Mouse (Mus musculus) spleen, adult 12 weeks (tissue): ENCODE measurements at regions not wholly inside any gene's neighbourhood (a gene's known extent, or its start where the extent isn't known, plus 50 kb on each side); places are given as distances from the start of the nearest gene placed in this dataset.
"Not testable (repeated sequence)": the region's sequence is repeated elsewhere in the genome, so short reads cannot be mapped to it uniquely, and the experiment has no call there.

ENCODE experiments used
- DNase-seq: peaks from one replicate; pipeline ENCODE4 v3.0.0; 2022; ENCODE audit warnings: low spot score

- DNase-seq = no peak
Measured at GRCm38 (mm10) chr14:102171775-102172174, 442.0 kb downstream of the Lmo7 start.

DNA sequence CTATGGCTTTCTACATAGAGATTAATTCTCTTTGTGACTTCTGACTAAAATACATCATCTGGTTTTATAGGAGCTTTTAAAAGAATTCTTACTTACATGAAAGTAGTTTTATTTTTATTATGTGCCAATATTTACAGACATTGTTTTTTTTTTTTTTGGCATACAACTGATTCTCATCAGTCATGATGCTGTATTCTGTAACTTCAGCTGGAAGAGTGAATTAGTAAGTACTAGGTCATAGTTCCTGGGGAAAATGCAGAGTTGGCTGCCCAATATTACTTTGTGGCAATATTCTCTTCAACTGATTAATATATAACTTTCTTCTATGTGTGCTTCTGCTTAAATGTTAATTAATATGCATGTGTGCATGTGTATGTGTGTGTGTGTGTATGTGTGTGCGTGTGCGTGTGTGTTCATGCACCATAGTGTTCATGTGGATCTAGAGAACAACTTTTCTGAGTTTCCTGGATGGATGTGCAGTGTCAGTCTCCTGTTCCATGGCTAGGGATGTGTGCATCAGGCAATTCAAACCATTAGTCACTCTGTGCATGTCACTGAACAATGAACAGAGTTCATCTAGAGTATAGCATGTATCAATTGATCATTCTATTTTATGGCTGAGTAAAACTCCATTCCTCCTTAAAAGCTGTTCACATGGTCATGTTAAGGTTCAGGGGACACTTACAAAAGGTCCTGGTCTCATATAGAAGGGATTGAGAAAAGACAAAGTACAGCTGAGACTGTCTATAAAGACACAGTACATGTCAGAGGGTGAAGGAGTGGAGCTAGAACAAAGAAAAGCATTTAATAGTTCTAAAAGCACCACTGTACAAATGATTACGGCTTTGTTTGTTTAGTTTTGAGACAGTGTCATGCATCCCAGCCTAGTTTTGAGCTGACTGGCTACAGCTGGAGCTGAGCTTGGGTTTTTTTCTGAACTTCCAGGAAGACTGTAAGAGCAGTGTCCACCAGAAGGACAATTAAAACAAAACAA, 431.8 kb downstream of the Lmo7 start:
- DNase-seq = no peak

DNA sequence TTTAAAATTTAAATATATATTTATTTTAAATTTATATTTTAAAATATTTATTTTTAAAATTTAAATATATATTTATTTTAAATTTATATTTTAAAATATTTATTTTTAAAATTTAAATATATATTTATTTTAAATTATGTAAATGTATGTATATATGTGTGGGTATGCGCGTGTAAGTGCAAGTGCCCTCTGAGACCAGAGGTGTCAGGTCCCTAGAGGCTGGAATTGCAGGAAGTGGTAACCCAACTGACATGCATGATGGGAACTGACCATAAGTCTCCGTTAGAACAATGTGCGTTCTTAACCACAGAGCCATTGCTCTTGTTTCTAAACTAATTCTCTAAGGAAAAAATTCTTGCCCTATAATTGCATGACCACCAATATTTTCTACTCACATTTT, 420.7 kb downstream of the Lmo7 start:
- DNase-seq = not testable (repeated sequence)

GRCm38 (mm10) chr14:102142720-102143119, 413.0 kb downstream of the Lmo7 start:
- no peak for DNase-seq

- no peak for DNase-seq
Measured at GRCm38 (mm10) chr14:102138936-102139335, 409.2 kb downstream of the Lmo7 start.

- no peak for DNase-seq
Measured at GRCm38 (mm10) chr14:102118166-102118565, 388.4 kb downstream of the Lmo7 start.

DNA sequence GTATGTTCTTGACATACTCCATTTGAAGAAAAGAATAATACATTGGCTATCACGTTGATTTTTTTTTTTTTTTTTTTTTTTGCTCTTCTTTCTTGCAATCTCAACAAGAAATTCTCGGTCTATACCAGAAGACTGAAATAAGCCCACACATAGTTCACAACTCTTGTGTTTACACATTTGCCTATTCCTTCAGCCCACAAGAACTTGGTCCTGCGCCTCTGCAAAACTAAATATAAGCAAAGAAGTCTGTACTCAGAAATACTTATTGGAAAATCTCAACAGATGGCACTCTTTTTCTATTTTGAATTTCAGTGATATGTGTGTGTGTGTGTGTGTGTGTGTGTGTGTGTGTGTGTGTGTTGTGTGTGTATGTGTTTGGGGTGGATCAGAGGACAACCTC, 376.4 kb downstream of the Lmo7 start:
- no peak for DNase-seq

GRCm38 (mm10) chr14:102094105-102094504, 364.3 kb downstream of the Lmo7 start:
- no peak for DNase-seq

DNA sequence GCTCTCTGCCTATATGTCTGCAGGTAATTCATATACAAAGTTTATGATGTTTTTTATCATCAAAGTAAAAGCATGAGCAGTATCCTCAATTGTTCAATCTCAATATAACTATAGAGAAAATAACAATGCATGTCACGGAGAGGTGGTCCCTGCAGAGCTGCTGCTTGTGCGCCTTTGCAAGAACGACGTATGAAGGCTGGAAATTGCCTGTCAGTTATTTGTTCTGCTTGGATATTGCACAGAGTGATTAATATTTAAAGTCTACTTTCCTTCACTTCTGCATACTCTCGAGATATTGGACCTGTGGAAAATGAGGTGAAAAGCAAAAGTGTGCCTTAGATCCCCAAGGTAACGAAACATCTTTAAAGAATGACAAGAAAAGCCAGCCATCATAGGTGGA, 362.8 kb downstream of the Lmo7 start:
- no peak for DNase-seq

- DNase-seq = no peak
Measured at GRCm38 (mm10) chr14:102048932-102049331, 319.2 kb downstream of the Lmo7 start.

- no peak for DNase-seq
Measured at GRCm38 (mm10) chr14:102048485-102048884, 318.7 kb downstream of the Lmo7 start.

DNA sequence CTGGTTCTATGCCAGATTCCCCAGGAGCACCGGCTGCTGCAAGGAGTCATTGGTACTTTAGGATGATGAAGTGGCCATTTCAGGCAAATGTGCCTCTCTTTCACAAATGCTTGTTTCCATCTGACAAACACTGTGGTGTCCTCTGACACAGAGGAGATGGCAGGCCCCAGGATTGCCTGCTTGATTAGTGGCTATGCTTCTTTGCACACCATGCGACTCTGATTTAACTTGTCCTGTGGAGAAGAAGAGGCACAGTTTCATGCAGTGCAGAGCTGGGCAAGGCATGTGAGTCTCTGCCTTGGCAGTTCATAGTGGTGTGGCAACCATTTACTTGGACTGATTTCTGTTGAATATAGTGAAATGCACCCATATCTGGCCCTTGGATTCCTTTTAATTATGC, 308.4 kb downstream of the Lmo7 start:
- no peak for DNase-seq

- DNase-seq = no peak
Measured at GRCm38 (mm10) chr14:102037487-102037886, 307.7 kb downstream of the Lmo7 start.

DNA sequence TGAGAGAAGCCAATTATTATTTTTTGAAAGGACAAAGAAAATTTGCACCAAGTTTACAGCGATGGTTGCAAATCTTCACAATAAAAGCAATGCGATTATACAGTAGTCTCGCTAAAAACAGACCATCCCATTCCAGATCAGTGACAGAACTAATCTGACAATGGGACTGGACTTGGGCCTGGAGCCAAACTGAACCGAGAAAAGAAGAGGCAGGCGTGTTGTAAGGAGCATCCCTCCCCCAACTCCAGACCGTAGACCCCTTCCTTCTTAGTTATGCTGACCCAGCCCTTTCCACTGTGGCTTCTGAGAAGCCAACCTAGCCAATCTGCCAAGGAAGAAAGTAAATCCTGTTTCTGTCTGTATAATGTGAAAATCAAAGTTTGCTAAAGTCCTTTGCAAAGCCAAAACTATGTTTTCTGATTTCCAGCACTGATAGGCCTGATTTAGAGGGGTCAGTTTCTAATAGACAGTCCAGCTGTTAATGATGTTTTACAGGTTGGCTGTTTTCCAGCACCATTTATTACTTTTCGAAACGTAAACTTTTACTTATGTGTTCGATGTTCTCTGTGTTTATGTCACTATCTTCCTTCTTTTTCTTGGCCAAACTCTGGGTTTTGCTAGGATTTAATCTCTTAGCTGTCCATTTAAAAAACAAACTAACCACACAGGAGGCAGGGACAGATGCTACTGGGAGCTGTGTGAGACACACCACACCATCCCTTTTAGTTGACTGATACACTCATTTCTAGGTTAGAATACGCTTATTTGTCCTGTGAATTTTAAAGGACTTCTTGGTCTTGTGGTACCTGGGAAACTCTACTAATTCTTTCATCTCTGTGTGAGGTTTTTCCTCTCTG, 301.5 kb downstream of the Lmo7 start:
- no peak for DNase-seq

GRCm38 (mm10) chr14:102024646-102025045, 294.9 kb downstream of the Lmo7 start:
- DNase-seq = no peak

GRCm38 (mm10) chr14:102020161-102020605, 290.4 kb downstream of the Lmo7 start:
- DNase-seq = no peak

GRCm38 (mm10) chr14:102019320-102019719, 289.6 kb downstream of the Lmo7 start:
- DNase-seq = no peak

GRCm38 (mm10) chr14:102016572-102016971, 286.8 kb downstream of the Lmo7 start:
- no peak for DNase-seq

DNA sequence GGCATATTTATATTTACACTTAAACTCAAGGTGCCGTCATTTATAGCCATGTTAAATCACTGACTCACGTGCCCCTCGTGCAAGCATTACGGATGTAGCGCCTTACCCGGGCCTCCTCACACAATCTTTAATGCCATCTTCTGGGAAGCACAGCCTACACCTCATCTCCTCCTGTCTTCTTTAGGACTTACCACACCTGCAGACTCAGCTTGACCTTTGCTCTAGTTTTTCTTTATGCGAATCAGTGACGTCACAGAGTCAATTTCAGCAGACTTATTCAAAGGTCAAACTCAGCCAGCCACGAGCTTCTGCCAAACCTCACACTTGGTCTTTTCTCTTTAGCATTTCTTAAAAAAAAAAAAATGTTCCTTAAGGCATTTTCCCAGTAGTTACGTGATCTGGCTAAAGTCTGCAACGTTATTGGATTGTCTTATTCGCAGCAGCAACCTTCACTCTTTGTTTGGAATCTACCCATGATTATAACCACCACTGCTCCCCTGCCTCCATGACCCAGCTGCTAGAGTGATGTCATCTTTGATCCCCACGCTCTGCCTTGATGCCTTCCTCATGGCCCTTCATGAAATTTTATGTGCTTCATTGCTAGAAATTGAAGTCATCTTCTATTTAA, 285.3 kb downstream of the Lmo7 start:
- no peak for DNase-seq

DNA sequence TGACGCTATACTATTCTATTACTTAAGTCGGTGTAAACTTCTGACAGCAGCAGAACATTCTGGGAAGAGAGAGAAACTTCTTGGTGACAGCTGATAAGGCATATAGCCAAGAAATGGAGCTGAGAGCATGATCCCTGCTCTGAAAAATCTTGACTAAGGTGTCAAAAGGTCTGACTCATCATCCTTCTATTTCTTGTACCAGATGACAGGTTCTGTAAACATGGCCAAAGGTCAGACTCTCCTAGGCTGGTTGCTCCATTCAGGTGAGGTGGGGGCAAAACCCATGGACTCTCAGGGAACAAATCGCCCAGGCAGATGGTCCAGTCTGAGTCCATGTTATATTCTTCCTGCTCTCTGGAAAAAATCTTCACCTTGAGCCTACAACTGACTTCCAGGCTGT, 283.5 kb downstream of the Lmo7 start:
- DNase-seq = no peak

DNA sequence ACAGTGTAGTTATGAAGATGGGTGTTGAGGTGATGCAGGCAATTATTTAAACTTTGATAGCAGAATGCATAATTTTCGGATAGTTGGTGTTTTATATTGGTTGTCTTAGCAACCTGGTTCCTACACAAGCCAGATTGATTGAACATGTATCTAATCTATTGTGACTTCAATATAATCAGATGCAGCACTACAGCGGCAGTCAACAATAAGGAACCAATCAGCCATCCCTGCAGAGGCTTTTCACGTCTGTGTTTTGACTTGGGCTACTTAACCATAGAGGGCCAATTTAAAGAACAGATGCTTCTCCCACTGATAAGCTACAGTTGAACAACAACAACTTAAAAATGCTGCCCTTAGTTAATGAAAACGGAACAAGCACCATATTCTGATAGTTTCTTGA, 267.8 kb downstream of the Lmo7 start:
- no peak for DNase-seq

DNA sequence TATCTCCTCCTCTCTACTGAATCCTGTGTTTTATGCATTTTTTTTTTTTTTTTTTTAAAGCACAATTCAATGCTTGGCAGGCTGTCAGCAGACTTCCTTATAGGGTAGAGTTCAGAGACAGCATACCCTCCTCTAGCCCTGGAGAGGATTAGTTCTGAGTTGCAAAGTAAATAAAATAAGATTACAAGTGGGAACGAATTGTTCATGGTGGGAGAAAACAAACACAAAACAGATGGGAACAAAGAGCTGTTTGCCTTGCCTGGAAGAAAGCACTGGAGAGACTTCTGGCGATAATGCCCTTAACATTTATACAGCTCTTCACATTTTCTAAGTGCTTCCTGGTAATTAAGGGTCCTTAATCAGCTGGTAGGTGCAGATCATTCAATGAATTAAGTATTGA, 254.6 kb downstream of the Lmo7 start:
- DNase-seq = no peak
